Mouse (Mus musculus) midbrain, embryonic 11.5 days (tissue): ENCODE results near the gene Cep350. TPM values are rescaled to one million over a fixed set of nuclear protein-coding genes. Genes with fewer than 3 reads are reported as not detected.

Experiments used
- ATAC-seq: fragments of 200-750 bp; cut with Nextera tagmentation; 2 replicates; pipeline ENCODE4 v1.8.0; 2017; ENCODE audit warnings: moderate TSS enrichment, moderate library complexity; ENCODE audit not compliant: low FRiP score
- DNase-seq: peaks from one replicate; pipeline ENCODE4 v3.0.0; 2015; ENCODE audit warnings: low spot score; ENCODE audit errors: missing footprints
- H3K27ac ChIP-seq: fragments of 300-500 bp; sonication (generic); 2 replicates; pipeline ENCODE4 v1.5.1; 2014; ENCODE audit warnings: low read depth, low read length
- H3K27me3 ChIP-seq: fragments of 300-500 bp; sonication (generic); 2 replicates; pipeline ENCODE4 v1.6.1; 2014; ENCODE audit warnings: mild to moderate bottlenecking, low read length, moderate library complexity, mixed read lengths; ENCODE audit not compliant: control insufficient read depth, insufficient read depth
- H3K36me3 ChIP-seq: fragments of 300-500 bp; sonication (generic); 2 replicates; pipeline ENCODE4 v1.6.1; 2014; ENCODE audit warnings: mild to moderate bottlenecking, low read length, moderate library complexity, mixed read lengths; ENCODE audit not compliant: control insufficient read depth, insufficient read depth
- H3K4me1 ChIP-seq: fragments of 300-500 bp; sonication (generic); 2 replicates; pipeline ENCODE4 v1.6.1; 2014; ENCODE audit warnings: low read length; ENCODE audit not compliant: control insufficient read depth, insufficient read depth
- H3K4me2 ChIP-seq: fragments of 300-500 bp; sonication (generic); 2 replicates; pipeline ENCODE4 v1.6.1; 2014; ENCODE audit warnings: mild to moderate bottlenecking, moderate library complexity
- H3K4me3 ChIP-seq: fragments of 300-500 bp; sonication (generic); 2 replicates; pipeline ENCODE4 v1.5.1; 2014; ENCODE audit warnings: low read depth, low read length
- H3K9ac ChIP-seq: fragments of 300-500 bp; sonication (generic); 2 replicates; pipeline ENCODE4 v1.6.1; 2014; ENCODE audit warnings: low read length
- H3K9me3 ChIP-seq: fragments of 300-500 bp; sonication (generic); 2 replicates; pipeline ENCODE4 v1.6.1; 2016; ENCODE audit warnings: low read length; ENCODE audit not compliant: control insufficient read depth
- WGBS: fragments of 180-500 bp; shearing (Covaris S2); extraction: QIAGEN DNeasy Blood & Tissue Kit; methylation state at CpG from one replicate; pipeline ENCODE4 v1.1.7; 2014; 5-methylcytosine and 5-hydroxymethylcytosine counted together
- polyA plus RNA-seq: library from polyadenylated mRNA; unstranded; fragments of >200 nt; fragmentation: Nextera tagmentation; extraction: Ambion mirVana; gene quantifications from 2 replicates; pipeline ENCODE4 v1.2.1, GENCODE M21; 2014

Gene Cep350
- 6.7 and 6.9 TPM in 2 replicates for polyA plus RNA-seq

GRCm38 (mm10) chr1:155973068-155973718, at the start of gene Cep350:
Cep350 (minus strand) TSS chr1:155973255.
- under 1% methylated on average over 54 of the region's 57 CpGs for WGBS

GRCm38 (mm10) chr1:156020402-156020801, 47.3 kb upstream of the Cep350 start:
- Histone ChIP-seq H3K4me2 (no peak overlapping the region), H3K4me1 (no peaks in the 10 kb centered on the region), H3K9ac (no peak overlapping the region), H3K9me3 (no peaks in the 10 kb centered on the region), H3K36me3 (peaks cover 5% of the 10 kb centered on the region; the same call in 1 of the 2 replicates), H3K27ac (no peak overlapping the region), H3K4me3 (no peak overlapping the region), H3K27me3 (no peaks in the 10 kb centered on the region)
- DNase-seq (no peak), ATAC-seq (no peak)
- WGBS: 95% methylated on average over 1 of the region's 1 CpGs

More at GRCm38 (mm10) chr1:155973068-155973718, at the start of gene Cep350:
- no peaks in the 10 kb centered on the region for H3K27me3 ChIP-seq
- no peaks in the 10 kb centered on the region for H3K36me3 ChIP-seq
- peak within 1 kb of the TSS; percentile 96 for H3K4me3 ChIP-seq
- peak within 1 kb of the TSS; percentile 99 for H3K9ac ChIP-seq
- peaks cover 15% of the 10 kb centered on the region for H3K4me1 ChIP-seq
- DNase-seq (peak; percentile 98), ATAC-seq (peak; percentile 99)
- peak within 1 kb of the TSS; percentile 87 for H3K27ac ChIP-seq
- H3K4me2 ChIP-seq: peak within 1 kb of the TSS; percentile 81
- H3K9me3 ChIP-seq: no peaks in the 10 kb centered on the region

GRCm38 (mm10) chr1:156019800-156020199, 46.7 kb upstream of the Cep350 start:
- DNase-seq (no peak), ATAC-seq (no peak)
- 100% methylated on average over 1 of the region's 1 CpGs for WGBS
- H3K27ac ChIP-seq: no peak overlapping the region
- H3K9ac ChIP-seq: no peak overlapping the region
- no peak overlapping the region for H3K4me2 ChIP-seq
- no peaks in the 10 kb centered on the region for H3K27me3 ChIP-seq
- H3K9me3 ChIP-seq: no peaks in the 10 kb centered on the region
- no peaks in the 10 kb centered on the region for H3K4me1 ChIP-seq
- peaks cover 5% of the 10 kb centered on the region; the same call in 1 of the 2 replicates for H3K36me3 ChIP-seq
- H3K4me3 ChIP-seq: no peak overlapping the region

- WGBS: 93% methylated on average over 1 of the region's 1 CpGs
- DNase-seq: no peak
- no peaks in the 10 kb centered on the region for H3K4me1 ChIP-seq
- no peak overlapping the region for H3K9ac ChIP-seq
- peaks cover 12% of the 10 kb centered on the region for H3K36me3 ChIP-seq
- H3K27me3 ChIP-seq: no peaks in the 10 kb centered on the region
- ATAC-seq: no peak
- H3K27ac ChIP-seq: no peak overlapping the region
- H3K4me3 ChIP-seq: no peak overlapping the region
- H3K4me2 ChIP-seq: no peak overlapping the region
- H3K9me3 ChIP-seq: no peaks in the 10 kb centered on the region
These were observed 35.9 kb upstream of the Cep350 start for GRCm38 (mm10) chr1:156009003-156009402.

- no peaks in the 10 kb centered on the region for H3K27me3 ChIP-seq
- WGBS: 96% methylated on average over 11 of the region's 11 CpGs
These were observed 32.9 kb upstream of the Cep350 start for GRCm38 (mm10) chr1:156005906-156006305.

GRCm38 (mm10) chr1:156003201-156003935, 30.3 kb upstream of the Cep350 start:
- no peak overlapping the region for H3K9ac ChIP-seq
- 91% methylated on average over 7 of the region's 7 CpGs for WGBS
- H3K4me3 ChIP-seq: no peak overlapping the region
- H3K27ac ChIP-seq: no peak overlapping the region
- H3K9me3 ChIP-seq: no peaks in the 10 kb centered on the region
- H3K36me3 ChIP-seq: peaks cover 10% of the 10 kb centered on the region
- H3K27me3 ChIP-seq: no peaks in the 10 kb centered on the region
- no peak overlapping the region for H3K4me2 ChIP-seq
- DNase-seq (peak; percentile 70), ATAC-seq (no peak)
- no peaks in the 10 kb centered on the region for H3K4me1 ChIP-seq

More at GRCm38 (mm10) chr1:156005906-156006305, 32.9 kb upstream of the Cep350 start:
- no peak overlapping the region for H3K4me3 ChIP-seq
- no peaks in the 10 kb centered on the region for H3K4me1 ChIP-seq
- no peak overlapping the region for H3K27ac ChIP-seq
- no peak overlapping the region for H3K4me2 ChIP-seq
- DNase-seq (peak; percentile 53), ATAC-seq (no peak)
- H3K9me3 ChIP-seq: no peaks in the 10 kb centered on the region
- H3K36me3 ChIP-seq: peaks cover 10% of the 10 kb centered on the region
- H3K9ac ChIP-seq: no peak overlapping the region

- WGBS: 88% methylated on average over 8 of the region's 8 CpGs
These were observed 29.3 kb upstream of the Cep350 start for GRCm38 (mm10) chr1:156002366-156002765.

GRCm38 (mm10) chr1:155995612-155996011, 22.6 kb upstream of the Cep350 start:
- Histone ChIP-seq H3K36me3 (no peaks in the 10 kb centered on the region), H3K27me3 (no peaks in the 10 kb centered on the region), H3K9me3 (no peaks in the 10 kb centered on the region), H3K4me1 (no peaks in the 10 kb centered on the region), H3K4me2 (no peak overlapping the region), H3K27ac (no peak overlapping the region), H3K4me3 (no peak overlapping the region), H3K9ac (no peak overlapping the region)
- ATAC-seq: no peak
- WGBS: 82% methylated on average over 2 of the region's 2 CpGs
- no peak for DNase-seq

More at GRCm38 (mm10) chr1:156002366-156002765, 29.3 kb upstream of the Cep350 start:
- Histone ChIP-seq H3K27ac (no peak overlapping the region), H3K36me3 (peaks cover 7% of the 10 kb centered on the region), H3K9ac (no peak overlapping the region), H3K27me3 (no peaks in the 10 kb centered on the region), H3K4me2 (no peak overlapping the region), H3K9me3 (no peaks in the 10 kb centered on the region), H3K4me1 (no peaks in the 10 kb centered on the region), H3K4me3 (no peak overlapping the region)
- ATAC-seq (no peak), DNase-seq (peak; percentile 54)

- H3K27me3 ChIP-seq: no peaks in the 10 kb centered on the region
- no peak overlapping the region for H3K4me3 ChIP-seq
- H3K9me3 ChIP-seq: no peaks in the 10 kb centered on the region
- no peak for DNase-seq
- WGBS: 88% methylated on average over 2 of the region's 2 CpGs
- no peak overlapping the region for H3K27ac ChIP-seq
- H3K36me3 ChIP-seq: no peaks in the 10 kb centered on the region
- H3K4me2 ChIP-seq: no peak overlapping the region
- H3K4me1 ChIP-seq: no peaks in the 10 kb centered on the region
- H3K9ac ChIP-seq: no peak overlapping the region
- ATAC-seq: no peak
These were observed 21.5 kb upstream of the Cep350 start for GRCm38 (mm10) chr1:155994524-155994923.
